Mouse (Mus musculus) G1E (cell line): ENCODE data around the gene Slc48a1. TPM values are rescaled to one million over a fixed set of nuclear protein-coding genes. Genes with fewer than 3 reads are reported as not detected.

Experiments used
- ATAC-seq: 2 replicates; pipeline ENCODE4 v1.8.0; 2016; ENCODE audit warnings: mild to moderate bottlenecking; ENCODE audit not compliant: insufficient number of reproducible peaks, poor library complexity, low FRiP score, severe bottlenecking; ENCODE audit errors: extremely low read depth
- DNase-seq: peaks from one replicate; pipeline ENCODE4 v3.0.0; 2012; ENCODE audit warnings: low spot score
- H3K27me3 ChIP-seq: 2 replicates; pipeline ENCODE4 v1.6.1; 2012; ENCODE audit warnings: mild to moderate bottlenecking, low read length, inconsistent platforms; ENCODE audit not compliant: insufficient read depth
- H3K36me3 ChIP-seq: replicated peaks from 2 replicates; pipeline ENCODE3; 2012; ENCODE audit warnings: mild to moderate bottlenecking, inconsistent platforms
- H3K4me1 ChIP-seq: 2 replicates; pipeline ENCODE4 v1.6.1; 2012; ENCODE audit warnings: low read depth, low read length, inconsistent platforms, mixed read lengths; ENCODE audit not compliant: insufficient read depth
- H3K4me3 ChIP-seq: 2 replicates; pipeline ENCODE4 v1.5.1; 2012; ENCODE audit warnings: low read depth, mild to moderate bottlenecking, inconsistent platforms, low read length, moderate library complexity, mixed read lengths
- H3K9me3 ChIP-seq: replicated peaks from 2 replicates; pipeline ENCODE4 v1.6.1; 2012; ENCODE audit warnings: inconsistent platforms
- CTCF ChIP-seq: IDR thresholded peaks from 2 replicates; pipeline ENCODE4 v1.5.1; 2012; ENCODE audit warnings: low read depth, low read length, inconsistent platforms, mixed read lengths
- GATA1 ChIP-seq: IDR thresholded peaks from 2 replicates; pipeline ENCODE4 v1.6.1; 2012; ENCODE audit warnings: borderline replicate concordance, low read length, inconsistent platforms, mixed read lengths
- GATA2 ChIP-seq: IDR thresholded peaks from 2 replicates; pipeline ENCODE4 v1.6.1; 2012; ENCODE audit warnings: low read depth, low read length, inconsistent platforms, borderline replicate concordance
- POLR2AphosphoS5 ChIP-seq: IDR thresholded peaks from 2 replicates; pipeline ENCODE4 v1.6.1; 2012; ENCODE audit warnings: low read depth, low read length, inconsistent platforms; ENCODE audit not compliant: insufficient replicate concordance
- TAL1 ChIP-seq: conservative IDR thresholded peaks from 2 replicates; pipeline ENCODE4 v1.6.1; 2012; ENCODE audit warnings: low read depth, low read length, inconsistent platforms, mixed read lengths
- polyA plus RNA-seq: library from polyadenylated mRNA; stranded (reverse); fragments of >175 nt; gene quantifications from 2 replicates; pipeline ENCODE4 v1.2.3, GENCODE M21; 2012
- total RNA-seq, 2 experiments: library from RNA; stranded (forward) in 1 of 2; stranded (reverse) in 1 of 2; fragments of 200-1000 nt in 1 of 2; fragments of >200 nt in 1 of 2; fragmentation: Nextera tagmentation in 1 of 2; gene quantifications; 2 replicates each; pipeline ENCODE4 v1.2.3; 2014 to 2017

The Slc48a1 gene
- total and polyA plus RNA-seq, 3 experiments: 108 to 256 (median 125) TPM

DNA sequence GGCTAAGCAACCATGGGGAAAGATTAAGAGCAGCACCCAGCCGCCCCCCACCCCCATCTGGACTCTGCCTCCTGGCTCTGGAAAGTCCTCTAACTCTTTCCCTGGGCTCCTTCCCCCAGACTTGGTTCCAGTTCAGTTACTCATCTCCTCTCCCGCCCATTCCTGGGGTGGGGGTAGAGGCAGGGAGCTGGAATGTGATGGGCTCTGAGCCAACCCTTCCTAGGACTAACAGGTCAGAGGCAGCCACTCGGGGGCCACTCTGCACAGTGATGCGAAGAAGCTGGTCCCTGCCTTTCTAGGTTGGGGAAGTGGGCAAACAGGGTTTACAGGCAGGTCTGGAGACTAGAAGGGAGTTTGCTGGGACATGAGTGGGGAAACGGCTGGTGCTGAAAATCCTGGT, 5.2 kb upstream of the Slc48a1 start:
- TF ChIP-seq GATA1: no peak
- no peak for TF ChIP-seq POLR2AphosphoS5
- no peak for TF ChIP-seq TAL1
- no peak for TF ChIP-seq CTCF
- TF ChIP-seq GATA2: no peak
- Histone ChIP-seq H3K4me1 (peaks cover 8% of the 10 kb centered on the region), H3K4me3 (no peak overlapping the region), H3K9me3 (no peaks in the 10 kb centered on the region), H3K27me3 (peaks cover 72% of the 10 kb centered on the region), H3K36me3 (no peaks in the 10 kb centered on the region)
- no peak for DNase-seq
- ATAC-seq: no peak

DNA sequence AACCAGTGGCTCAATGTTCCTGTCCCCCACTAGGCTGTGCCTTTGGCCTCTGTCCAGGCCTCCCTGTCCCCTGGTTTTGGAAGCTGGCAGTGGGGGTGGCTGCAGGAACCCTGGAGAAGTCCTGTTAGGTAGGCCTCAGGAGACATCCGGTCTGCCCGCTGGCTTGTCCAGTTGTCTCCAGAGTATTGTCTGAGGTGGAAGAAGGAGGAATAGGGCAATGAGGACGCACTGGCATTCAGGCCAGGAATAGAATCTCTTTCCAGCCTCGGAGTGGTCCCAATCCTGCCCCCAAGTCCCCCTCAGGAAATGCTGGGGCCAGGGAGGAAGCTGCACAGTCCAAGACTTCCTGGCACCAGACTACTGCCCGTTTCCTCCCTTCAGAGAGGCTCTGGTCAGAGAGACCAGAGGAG, 4.4 kb upstream of the Slc48a1 start:
- ATAC-seq (no peak), DNase-seq (no peak)
- Histone ChIP-seq H3K4me3 (no peak overlapping the region), H3K4me1 (peaks cover 6% of the 10 kb centered on the region), H3K36me3 (no peaks in the 10 kb centered on the region), H3K9me3 (no peaks in the 10 kb centered on the region), H3K27me3 (peaks cover 68% of the 10 kb centered on the region)
- TF ChIP-seq GATA2: no peak
- TF ChIP-seq GATA1: no peak
- TF ChIP-seq TAL1: no peak
- no peak for TF ChIP-seq CTCF
- no peak for TF ChIP-seq POLR2AphosphoS5

- peaks cover 6% of the 10 kb centered on the region for H3K4me1 ChIP-seq
- no peaks in the 10 kb centered on the region for H3K9me3 ChIP-seq
Measured at GRCm38 (mm10) chr15:97776514-97776913, 1.8 kb upstream of the Slc48a1 start.

GRCm38 (mm10) chr15:97776919-97777318, 1.4 kb upstream of the Slc48a1 start:
- H3K27me3 ChIP-seq: peaks cover 41% of the 10 kb centered on the region
- H3K9me3 ChIP-seq: no peaks in the 10 kb centered on the region
- DNase-seq: no peak
- TF ChIP-seq GATA1: no peak
- peaks cover 6% of the 10 kb centered on the region for H3K4me1 ChIP-seq
- no peak for ATAC-seq
- no peaks in the 10 kb centered on the region for H3K36me3 ChIP-seq
- H3K4me3 ChIP-seq: no peak overlapping the region

More at GRCm38 (mm10) chr15:97776514-97776913, 1.8 kb upstream of the Slc48a1 start:
- TF ChIP-seq GATA2 (no peak), CTCF (peak; percentile 65; the same call in 1 of the 2 replicates)
- H3K36me3 ChIP-seq: no peaks in the 10 kb centered on the region
- DNase-seq: peak; percentile 55
- peaks cover 43% of the 10 kb centered on the region for H3K27me3 ChIP-seq
- H3K4me3 ChIP-seq: no peak overlapping the region
- peak; percentile 65; the same call in 1 of the 2 replicates for ATAC-seq

DNA sequence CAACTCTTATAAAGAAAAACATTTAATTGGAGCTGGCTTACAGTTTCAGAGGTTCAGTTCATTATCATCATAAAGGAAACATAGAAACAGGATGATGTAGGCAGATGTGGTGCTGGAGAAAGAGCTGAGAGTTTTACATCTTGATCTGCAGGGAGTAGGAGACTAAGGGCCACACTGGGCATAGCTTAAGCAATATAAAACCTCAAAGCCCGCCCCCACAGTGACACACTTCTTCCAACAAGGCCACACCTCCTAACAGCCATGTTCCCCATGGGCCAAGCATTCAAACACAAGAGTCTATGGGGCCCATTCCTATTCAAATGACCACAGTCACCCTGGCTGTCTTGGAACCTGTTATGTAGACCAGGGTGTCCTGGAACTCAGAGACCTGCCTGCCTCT, 1.3 kb downstream of the Slc48a1 start:
- H3K4me1 ChIP-seq: peaks cover 15% of the 10 kb centered on the region
- H3K9me3 ChIP-seq: no peaks in the 10 kb centered on the region
- no peak for TF ChIP-seq GATA1
- TF ChIP-seq CTCF: no peak
- no peak for TF ChIP-seq POLR2AphosphoS5
- TF ChIP-seq TAL1: no peak
- TF ChIP-seq GATA2: no peak
- peaks cover 19% of the 10 kb centered on the region for H3K27me3 ChIP-seq
- DNase-seq (no peak), ATAC-seq (no peak)
- H3K36me3 ChIP-seq: no peaks in the 10 kb centered on the region
- no peak overlapping the region for H3K4me3 ChIP-seq

DNA sequence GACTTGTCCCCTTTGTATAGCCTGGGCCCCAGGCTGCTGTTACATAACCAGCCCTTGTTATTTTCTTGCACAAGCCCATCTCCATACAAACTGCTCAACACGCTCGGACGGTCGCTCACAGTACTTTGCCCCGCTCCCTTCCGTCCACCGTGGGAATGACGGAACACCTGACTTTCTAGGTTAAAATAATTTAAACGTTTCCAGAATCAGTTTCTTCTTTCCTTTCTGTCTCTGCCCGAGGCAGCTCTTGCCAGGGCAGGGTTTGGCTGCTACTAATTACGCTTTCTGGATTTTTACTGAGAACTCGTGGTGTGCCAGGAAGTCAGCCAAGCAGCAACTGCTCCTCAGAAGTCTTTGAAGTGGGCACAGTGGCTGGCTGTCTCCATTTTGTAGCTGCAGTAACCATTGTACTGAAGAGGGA, 2.3 kb downstream of the Slc48a1 start:
- peaks cover 20% of the 10 kb centered on the region for H3K4me1 ChIP-seq
- H3K9me3 ChIP-seq: no peaks in the 10 kb centered on the region
- no peak for ATAC-seq
- DNase-seq: no peak
- H3K27me3 ChIP-seq: peaks cover 10% of the 10 kb centered on the region
- H3K36me3 ChIP-seq: peaks cover under 1% of the 10 kb centered on the region
- TF ChIP-seq CTCF (no peak), GATA2 (no peak), POLR2AphosphoS5 (no peak), TAL1 (no peak), GATA1 (no peak)
- H3K4me3 ChIP-seq: no peak overlapping the region

DNA sequence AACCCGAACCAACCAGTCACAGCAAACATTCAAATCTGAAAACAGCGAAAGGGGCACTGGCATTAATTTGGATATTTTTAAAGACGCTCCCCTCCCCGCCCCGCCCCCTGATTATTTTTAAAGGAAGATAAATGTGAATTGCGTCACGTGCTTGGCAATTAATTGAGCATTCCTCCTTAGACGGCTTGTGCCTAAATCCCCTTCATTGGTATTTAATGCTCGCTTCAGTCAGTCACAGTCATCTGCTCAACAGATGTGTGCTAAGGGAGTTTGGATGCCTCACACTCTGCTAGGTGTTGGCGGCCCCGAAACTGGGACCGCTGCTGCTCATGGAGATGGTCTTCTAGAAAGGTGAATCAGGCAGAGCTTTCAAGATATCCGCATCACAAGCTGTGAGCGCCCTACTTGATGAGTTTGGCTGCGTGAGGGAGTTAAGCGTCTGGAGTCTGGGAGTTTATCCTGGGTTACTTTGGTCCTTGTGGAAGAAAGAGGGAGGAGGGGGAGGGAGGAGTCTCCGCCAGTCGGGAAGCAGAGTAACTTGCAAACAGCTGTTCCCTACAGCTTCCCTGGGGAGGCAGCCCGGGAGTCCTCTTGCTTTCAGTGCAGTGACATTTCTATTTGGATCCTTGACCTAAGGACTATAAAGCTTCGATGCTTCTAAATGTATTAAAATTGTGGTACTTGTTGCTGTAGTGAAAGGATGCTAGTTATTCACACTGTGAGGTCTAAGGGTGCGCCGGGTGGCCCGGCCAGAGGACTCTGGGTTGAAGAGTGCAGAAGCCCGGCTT, 3.8 kb downstream of the Slc48a1 start:
- no peak for ATAC-seq
- Histone ChIP-seq H3K4me3 (peak overlapping the region; percentile 34; the same call in 1 of the 2 replicates), H3K9me3 (no peaks in the 10 kb centered on the region), H3K27me3 (peaks cover 8% of the 10 kb centered on the region; the same call in 1 of the 2 replicates), H3K4me1 (peaks cover 33% of the 10 kb centered on the region), H3K36me3 (peaks cover 16% of the 10 kb centered on the region)
- no peak for DNase-seq
- TF ChIP-seq GATA2 (no peak), POLR2AphosphoS5 (no peak), CTCF (no peak), TAL1 (no peak), GATA1 (no peak)
